ENCODE assay signal across 21 mouse cellular contexts in the genomic region with DNA sequence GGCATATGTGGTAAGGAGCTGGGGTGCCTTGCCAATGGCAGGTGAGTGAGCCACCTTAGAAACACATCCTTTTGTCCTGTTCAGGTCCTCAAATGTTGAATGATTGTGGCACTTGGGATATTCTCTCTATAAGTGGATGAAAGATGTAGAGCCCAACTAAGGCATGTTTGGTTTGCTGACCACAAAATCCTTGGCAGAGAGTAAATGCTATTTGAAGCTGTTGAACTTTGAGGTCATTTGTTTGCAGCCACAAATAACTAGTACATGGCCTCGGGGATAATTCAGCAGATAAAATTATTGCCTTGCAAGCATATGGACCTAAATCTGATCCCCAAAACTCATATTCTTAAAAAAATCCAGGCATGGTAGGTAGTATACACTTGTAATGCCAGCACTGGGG.
A peak's percentile ranks its signal among the peaks of the same experiment; 100 is the strongest.
DNase-seq lines count a peak whose midpoint lies in the region; ATAC-seq and TF ChIP-seq lines count a peak whose summit lies in the region.
"Had no signal": no experiment of that assay in that cellular context is flagged by ENCODE, and none has a peak within 500 bp of the region (broad histone marks: within the 10 kb centered on the region; RNA-seq: fewer than 3 reads in every experiment).

No protein-coding gene starts in this region.

- no peaks in the 10 kb centered on the region for H3K27me3 ChIP-seq in embryonic facial prominence, embryonic 14.5 days (replicated peaks; ENCODE audit: control insufficient read depth, insufficient read depth, low read length)
- no peaks in the 10 kb centered on the region for H3K27me3 ChIP-seq in embryonic facial prominence, embryonic 10.5 days (replicated peaks; ENCODE audit: low read depth, poor library complexity, severe bottlenecking)
- no peaks in the 10 kb centered on the region for H3K27me3 ChIP-seq in midbrain, embryonic 11.5 days (ENCODE audit: control insufficient read depth, insufficient read depth, low read length)
- H3K27me3 ChIP-seq in midbrain, embryonic 16.5 days (ENCODE audit: control insufficient read depth, insufficient read depth, low read depth, low read length) = no peaks in the 10 kb centered on the region
- no peaks in the 10 kb centered on the region for H3K27me3 ChIP-seq in liver, postnatal 0 days (ENCODE audit: insufficient read depth, low read length)
- H3K27me3 ChIP-seq: embryonic facial prominence, embryonic 13.5 days; forebrain, embryonic 12.5 days had no signal

- ATAC-seq in embryonic facial prominence, embryonic 14.5 days (ENCODE audit: low read depth) = no peak
- no peak for ATAC-seq in midbrain, embryonic 11.5 days (ENCODE audit: low FRiP score)
- ATAC-seq in midbrain, embryonic 16.5 days = no peak
- no peak for ATAC-seq in liver, postnatal 0 days
- ATAC-seq: activated CD4-positive, CD25-positive, alpha-beta regulatory T cell, adult 4 months; forebrain, embryonic 14.5 days; forebrain, embryonic 16.5 days had no signal

- no peaks in the 10 kb centered on the region for H3K36me3 ChIP-seq in embryonic facial prominence, embryonic 14.5 days (ENCODE audit: control insufficient read depth, insufficient read depth, low read length)
- no peaks in the 10 kb centered on the region for H3K36me3 ChIP-seq in embryonic facial prominence, embryonic 10.5 days (replicated peaks)
- no peaks in the 10 kb centered on the region for H3K36me3 ChIP-seq in midbrain, embryonic 11.5 days (ENCODE audit: control insufficient read depth, insufficient read depth, low read length)
- H3K36me3 ChIP-seq in midbrain, embryonic 16.5 days (ENCODE audit: control insufficient read depth, insufficient read depth, low read length) = no peaks in the 10 kb centered on the region
- no peaks in the 10 kb centered on the region for H3K36me3 ChIP-seq in liver, postnatal 0 days (replicated peaks; ENCODE audit: insufficient read depth, low read length)
- H3K36me3 ChIP-seq: embryonic facial prominence, embryonic 13.5 days; forebrain, embryonic 10.5 days; forebrain, embryonic 12.5 days had no signal

- H3K27ac ChIP-seq in embryonic facial prominence, embryonic 14.5 days (replicated peaks; ENCODE audit: low read depth, low read length) = no peak overlapping the region
- H3K27ac ChIP-seq in embryonic facial prominence, embryonic 10.5 days (replicated peaks) = no peak overlapping the region
- H3K27ac ChIP-seq in midbrain, embryonic 11.5 days (ENCODE audit: low read depth, low read length) = no peak overlapping the region
- H3K27ac ChIP-seq in midbrain, embryonic 16.5 days (ENCODE audit: low read length) = no peak overlapping the region
- H3K27ac ChIP-seq in liver, postnatal 0 days (ENCODE audit: low read depth) = no peak overlapping the region
- H3K27ac ChIP-seq: embryonic facial prominence, embryonic 13.5 days; forebrain, embryonic 10.5 days; forebrain, embryonic 12.5 days had no signal

- H3K4me3 ChIP-seq in embryonic facial prominence, embryonic 14.5 days (ENCODE audit: low read depth, low read length) = no peak overlapping the region
- H3K4me3 ChIP-seq in embryonic facial prominence, embryonic 10.5 days = no peak overlapping the region
- no peak overlapping the region for H3K4me3 ChIP-seq in midbrain, embryonic 11.5 days (ENCODE audit: low read depth, low read length)
- no peak overlapping the region for H3K4me3 ChIP-seq in midbrain, embryonic 16.5 days (ENCODE audit: low read depth, low read length)
- H3K4me3 ChIP-seq in liver, postnatal 0 days (ENCODE audit: low read depth, low read length) = no peak overlapping the region
- H3K4me3 ChIP-seq: embryonic facial prominence, embryonic 13.5 days; erythroblast, embryonic 14.5 days; forebrain, embryonic 10.5 days; forebrain, embryonic 12.5 days had no signal

- TF ChIP-seq EP300 in liver, postnatal 0 days (IDR thresholded peaks at IDR 0.05; ENCODE audit: low read depth) = no peak

- 70% methylated on average over 1 of the region's 1 CpGs for WGBS in embryonic facial prominence, embryonic 14.5 days
- WGBS in embryonic facial prominence, embryonic 10.5 days = 74% methylated on average over 1 of the region's 1 CpGs
- WGBS in midbrain, embryonic 11.5 days = 86% methylated on average over 1 of the region's 1 CpGs
- WGBS in midbrain, embryonic 16.5 days = 75% methylated on average over 1 of the region's 1 CpGs
- WGBS in liver, postnatal 0 days (ENCODE audit: insufficient replicate concordance) = 48% methylated on average over 1 of the region's 1 CpGs

- no peaks in the 10 kb centered on the region for H3K4me1 ChIP-seq in embryonic facial prominence, embryonic 14.5 days (ENCODE audit: control insufficient read depth, insufficient read depth, low read length)
- H3K4me1 ChIP-seq in embryonic facial prominence, embryonic 10.5 days = no peaks in the 10 kb centered on the region
- H3K4me1 ChIP-seq in midbrain, embryonic 11.5 days (ENCODE audit: control insufficient read depth, insufficient read depth, low read length) = no peaks in the 10 kb centered on the region
- no peaks in the 10 kb centered on the region for H3K4me1 ChIP-seq in midbrain, embryonic 16.5 days (ENCODE audit: control insufficient read depth, insufficient read depth, low read length)
- H3K4me1 ChIP-seq in liver, postnatal 0 days (ENCODE audit: insufficient read depth) = no peaks in the 10 kb centered on the region
- H3K4me1 ChIP-seq: embryonic facial prominence, embryonic 13.5 days; forebrain, embryonic 10.5 days; forebrain, embryonic 12.5 days had no signal

- H3K4me2 ChIP-seq in embryonic facial prominence, embryonic 14.5 days (ENCODE audit: low read depth, low read length) = no peak overlapping the region
- H3K4me2 ChIP-seq in midbrain, embryonic 11.5 days = no peak overlapping the region
- H3K4me2 ChIP-seq in midbrain, embryonic 16.5 days (ENCODE audit: low read length) = no peak overlapping the region
- no peak overlapping the region for H3K4me2 ChIP-seq in liver, postnatal 0 days (ENCODE audit: low read depth, low read length)
- H3K4me2 ChIP-seq: embryonic facial prominence, embryonic 13.5 days; forebrain, embryonic 12.5 days had no signal

- DNase-seq in embryonic facial prominence, embryonic 14.5 days (ENCODE audit: low spot score) = peak; percentile 35
- no peak for DNase-seq in embryonic facial prominence, embryonic 10.5 days (ENCODE audit: low spot score)
- DNase-seq in midbrain, embryonic 11.5 days (ENCODE audit: low spot score, missing footprints) = peak; percentile 17
- peak; percentile 23 for DNase-seq in NIH3T3 (ENCODE audit: low read depth)
- no peak for DNase-seq in liver, postnatal 0 days
- DNase-seq: adrenal gland, adult 8-10 months; adrenal gland, postnatal 14 days; adrenal gland, postnatal 36 days; cerebellum, adult 11-12 months; cerebellum, adult 2 months; cerebellum, adult 9-10 months; cerebellum, postnatal 10 days; cerebellum, postnatal 25 days had no signal

- H3K9me3 ChIP-seq in embryonic facial prominence, embryonic 14.5 days (ENCODE audit: control insufficient read depth, low read length) = 0 out of 2 replicates have a peak, but pooled peaks cover 5% of the 10 kb centered on the region
- H3K9me3 ChIP-seq in embryonic facial prominence, embryonic 10.5 days = 0 out of 2 replicates have a peak, but pooled peaks cover 3% of the 10 kb centered on the region
- no peaks in the 10 kb centered on the region; the same call in 1 of the 2 replicates for H3K9me3 ChIP-seq in midbrain, embryonic 11.5 days (ENCODE audit: control insufficient read depth, low read length)
- no peaks in the 10 kb centered on the region for H3K9me3 ChIP-seq in midbrain, embryonic 16.5 days (replicated peaks; ENCODE audit: control insufficient read depth, low read length, poor library complexity, severe bottlenecking)
- H3K9me3 ChIP-seq in liver, postnatal 0 days (ENCODE audit: low read length) = no peaks in the 10 kb centered on the region
- H3K9me3 ChIP-seq: forebrain, embryonic 10.5 days; forebrain, embryonic 12.5 days had no signal

- no peak for TF ChIP-seq CTCF in liver, postnatal 0 days (IDR thresholded peaks at IDR 0.05; ENCODE audit: low read depth)

- no peak overlapping the region for H3K9ac ChIP-seq in embryonic facial prominence, embryonic 14.5 days (ENCODE audit: low read depth, low read length)
- H3K9ac ChIP-seq in midbrain, embryonic 11.5 days (ENCODE audit: low read length) = no peak overlapping the region
- no peak overlapping the region for H3K9ac ChIP-seq in midbrain, embryonic 16.5 days (ENCODE audit: low read depth, low read length)
- H3K9ac ChIP-seq in liver, postnatal 0 days (replicated peaks) = no peak overlapping the region
- H3K9ac ChIP-seq: embryonic facial prominence, embryonic 13.5 days; forebrain, embryonic 12.5 days had no signal

Comparison
In these comparisons a context has a peak if more than half of its experiments do, and no peak if none do; other contexts are left out.
1. DNase-seq: peak in embryonic facial prominence, embryonic 14.5 days (single experiment), midbrain, embryonic 11.5 days (single experiment) and NIH3T3 (single experiment); none in embryonic facial prominence, embryonic 10.5 days (single experiment) and liver, postnatal 0 days (single experiment).